Mouse (Mus musculus): ENCODE data around the gene Sh2d1b1.
A peak's percentile ranks its signal among the peaks of the same experiment; 100 is the strongest.
"Not testable (repeated sequence)": the region's sequence is repeated elsewhere in the genome, so short reads cannot be mapped to it uniquely, and the experiment has no call there.

Sh2d1b1 gene

GRCm38 (mm10) chr1:170277016-170277415 lies at the start of gene Sh2d1b1:
Sh2d1b1 (plus strand) TSS chr1:170277320.
- no peak for DNase-seq (ENCODE audit: inconsistent age in 2 of 2, low spot score in 1 of 2)

- not testable (repeated sequence) for DNase-seq (ENCODE audit: inconsistent age in 2 of 2, low spot score in 1 of 2)
Observed at GRCm38 (mm10) chr1:170232688-170233087, 44.4 kb upstream of the Sh2d1b1 start, which contains the start of gene Sh2d1b2. Sh2d1b2 (plus strand) TSS chr1:170232749.

- no peak for DNase-seq (ENCODE audit: inconsistent age in 2 of 2, low spot score in 1 of 2)
Observed at GRCm38 (mm10) chr1:170245016-170245415, 32.1 kb upstream of the Sh2d1b1 start.

GRCm38 (mm10) chr1:170254893-170255559 lies 22.1 kb upstream of the Sh2d1b1 start:
- no peak for DNase-seq (ENCODE audit: inconsistent age in 2 of 2, low spot score in 1 of 2)

- DNase-seq (ENCODE audit: inconsistent age in 2 of 2, low spot score in 1 of 2) = peak; percentile 90 to 95
Observed at GRCm38 (mm10) chr1:170255560-170255910, 21.6 kb upstream of the Sh2d1b1 start.

- no peak for DNase-seq (ENCODE audit: inconsistent age in 2 of 2, low spot score in 1 of 2)
Observed at GRCm38 (mm10) chr1:170270281-170270680, 6.8 kb upstream of the Sh2d1b1 start.

- no peak for DNase-seq (ENCODE audit: inconsistent age in 2 of 2, low spot score in 1 of 2)
Observed at GRCm38 (mm10) chr1:170270696-170271095, 6.4 kb upstream of the Sh2d1b1 start.

- no peak for DNase-seq (ENCODE audit: inconsistent age in 2 of 2, low spot score in 1 of 2)
Observed at GRCm38 (mm10) chr1:170273252-170273651, 3.9 kb upstream of the Sh2d1b1 start.

GRCm38 (mm10) chr1:170282415-170283129 lies 5.5 kb downstream of the Sh2d1b1 start:
- DNase-seq (ENCODE audit: inconsistent age in 2 of 2, low spot score in 1 of 2) = no peak

GRCm38 (mm10) chr1:170292239-170292951 lies 15.3 kb downstream of the Sh2d1b1 start:
- DNase-seq (ENCODE audit: inconsistent age in 2 of 2, low spot score in 1 of 2) = peak; percentile 53 to 91

- DNase-seq (ENCODE audit: inconsistent age in 2 of 2, low spot score in 1 of 2) = no peak
Observed at GRCm38 (mm10) chr1:170293257-170293656, 16.1 kb downstream of the Sh2d1b1 start.

GRCm38 (mm10) chr1:170294786-170295570 lies 17.9 kb downstream of the Sh2d1b1 start:
- DNase-seq (ENCODE audit: inconsistent age in 2 of 2, low spot score in 1 of 2) = no peak

- no peak for DNase-seq (ENCODE audit: inconsistent age in 2 of 2, low spot score in 1 of 2)
Observed at GRCm38 (mm10) chr1:170299496-170299895, 22.4 kb downstream of the Sh2d1b1 start.

- DNase-seq (ENCODE audit: inconsistent age in 2 of 2, low spot score in 1 of 2) = no peak
Observed at GRCm38 (mm10) chr1:170301686-170302085, 24.6 kb downstream of the Sh2d1b1 start.

- DNase-seq (ENCODE audit: inconsistent age in 2 of 2, low spot score in 1 of 2) = no peak
Observed at GRCm38 (mm10) chr1:170302456-170302855, 25.3 kb downstream of the Sh2d1b1 start.

- peak; percentile 42 to 60 for DNase-seq (ENCODE audit: inconsistent age in 2 of 2, low spot score in 1 of 2)
Observed at GRCm38 (mm10) chr1:170303103-170303502, 26.0 kb downstream of the Sh2d1b1 start.

- DNase-seq (ENCODE audit: inconsistent age in 2 of 2, low spot score in 1 of 2) = no peak
Observed at GRCm38 (mm10) chr1:170305002-170305401, 27.9 kb downstream of the Sh2d1b1 start.

GRCm38 (mm10) chr1:170306232-170306631 lies 29.1 kb downstream of the Sh2d1b1 start, which contains the start of gene Gm7694:
Gm7694 (minus strand) TSS chr1:170306332.
- no peak for DNase-seq (ENCODE audit: inconsistent age in 2 of 2, low spot score in 1 of 2)

GRCm38 (mm10) chr1:170308503-170308902 lies 31.4 kb downstream of the Sh2d1b1 start, which contains the start of gene Spata46:
Spata46 (plus strand) TSS chr1:170308803.
- DNase-seq (ENCODE audit: inconsistent age in 2 of 2, low spot score in 1 of 2) = no peak

GRCm38 (mm10) chr1:170311431-170311830 lies 34.3 kb downstream of the Sh2d1b1 start:
- DNase-seq (ENCODE audit: inconsistent age in 2 of 2, low spot score in 1 of 2) = no peak

- DNase-seq (ENCODE audit: inconsistent age in 2 of 2, low spot score in 1 of 2) = peak; percentile 52 to 77
Observed at GRCm38 (mm10) chr1:170322046-170322445, 44.9 kb downstream of the Sh2d1b1 start.

Measured in adrenal gland, adult (tissue).